Mouse (Mus musculus) testis, adult 2 months (tissue): ENCODE measurements around the gene Rhof. TPM values are rescaled to one million over a fixed set of nuclear protein-coding genes. Genes with fewer than 3 reads are reported as not detected.

Source experiments
- H3K27ac ChIP-seq: fragments of 200-500 bp; 2 replicates; pipeline ENCODE4 v1.5.1; 2012; ENCODE audit warnings: low read depth, low read length; ENCODE audit not compliant: control insufficient read depth, insufficient read depth
- H3K27me3 ChIP-seq: fragments of 200-500 bp; 2 replicates; pipeline ENCODE4 v1.6.1; 2012; ENCODE audit warnings: mild to moderate bottlenecking, low read length, moderate library complexity; ENCODE audit not compliant: control insufficient read depth, insufficient read depth
- H3K36me3 ChIP-seq: fragments of 200-500 bp; 2 replicates; pipeline ENCODE4 v1.6.1; 2012; ENCODE audit warnings: mild to moderate bottlenecking, low read length; ENCODE audit not compliant: control insufficient read depth, insufficient read depth
- H3K4me1 ChIP-seq: fragments of 200-500 bp; 2 replicates; pipeline ENCODE4 v1.6.1; 2012; ENCODE audit warnings: low read length; ENCODE audit not compliant: control insufficient read depth, insufficient read depth
- H3K4me3 ChIP-seq: fragments of 200-500 bp; 2 replicates; pipeline ENCODE4 v1.5.1; 2012; ENCODE audit warnings: low read depth, mild to moderate bottlenecking, low read length, moderate library complexity, mixed read lengths; ENCODE audit not compliant: control insufficient read depth
- CTCF ChIP-seq: fragments of 200-500 bp; IDR thresholded peaks from 2 replicates; pipeline ENCODE4 v1.5.1; 2012; ENCODE audit warnings: low read depth, mild to moderate bottlenecking, inconsistent platforms, low read length, moderate library complexity; ENCODE audit not compliant: control insufficient read depth, insufficient read depth, insufficient replicate concordance
- POLR2A ChIP-seq: fragments of 200-500 bp; IDR thresholded peaks from 2 replicates; pipeline ENCODE4 v1.6.1; 2012; ENCODE audit warnings: low read depth, mild to moderate bottlenecking, inconsistent platforms, low read length, moderate library complexity; ENCODE audit not compliant: control insufficient read depth
- polyA plus RNA-seq: library from polyadenylated mRNA; depleted of rRNA; stranded (reverse); fragments of >200 nt; gene quantifications from 2 replicates; pipeline ENCODE4 v1.2.3, GENCODE M21; 2012

The Rhof gene
- polyA plus RNA-seq, 1 experiment, result 0.78 TPM

DNA sequence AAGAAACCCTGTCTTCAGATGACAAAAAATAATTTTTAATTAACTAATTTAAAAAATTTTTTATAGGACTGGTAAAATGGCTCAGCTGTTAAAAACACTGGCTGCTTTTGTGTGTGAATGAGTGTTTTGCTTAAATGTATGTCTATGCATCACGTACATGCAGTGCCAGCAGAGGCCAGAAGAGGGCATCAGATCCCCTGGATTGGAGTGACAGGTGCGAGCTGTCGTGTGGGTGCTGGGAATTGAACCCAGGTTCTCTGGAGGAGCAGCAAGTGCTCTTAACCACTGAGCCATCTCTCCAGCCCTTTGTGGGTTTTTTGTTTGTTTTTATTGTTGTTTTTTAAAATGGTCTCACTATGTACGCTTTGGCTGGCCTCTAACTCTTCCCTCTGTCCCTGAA lies 10.3 kb downstream of the Rhof start:
- Histone ChIP-seq H3K27ac (no peak overlapping the region), H3K27me3 (no peaks in the 10 kb centered on the region), H3K4me1 (no peaks in the 10 kb centered on the region), H3K4me3 (no peak overlapping the region), H3K36me3 (no peaks in the 10 kb centered on the region)
- TF ChIP-seq CTCF (peak; percentile 66; the same call in 1 of the 2 replicates), POLR2A (no peak)

- H3K27me3 ChIP-seq, result no peaks in the 10 kb centered on the region
- H3K4me3 ChIP-seq, result no peak overlapping the region
- no peak for TF ChIP-seq POLR2A
- no peak for TF ChIP-seq CTCF
- H3K36me3 ChIP-seq, result no peaks in the 10 kb centered on the region
- H3K4me1 ChIP-seq, result no peaks in the 10 kb centered on the region
- H3K27ac ChIP-seq, result no peak overlapping the region
Measured at GRCm38 (mm10) chr5:123120624-123121215, 11.8 kb downstream of the Rhof start.

DNA sequence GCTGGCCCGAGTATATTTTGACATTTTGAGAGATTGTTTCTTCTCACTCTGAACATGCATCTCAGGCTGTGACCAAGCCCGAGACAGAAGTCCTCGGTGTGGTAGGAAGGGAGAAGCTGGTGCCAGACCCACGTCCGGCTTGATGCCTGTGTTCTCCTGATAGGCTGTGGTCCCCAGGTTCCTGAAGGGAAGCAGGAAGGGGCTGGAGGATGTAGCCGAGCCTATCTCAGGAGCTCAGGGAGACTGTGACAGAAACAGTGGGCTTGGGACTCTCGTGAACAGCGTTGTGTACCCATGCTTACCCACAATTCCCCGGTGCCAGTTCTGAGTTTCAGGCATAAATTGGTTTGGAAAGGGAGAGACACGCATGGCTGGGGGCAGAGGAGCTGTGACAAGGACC lies 13.7 kb downstream of the Rhof start:
- H3K27ac ChIP-seq, result no peak overlapping the region
- H3K36me3 ChIP-seq, result no peaks in the 10 kb centered on the region
- no peak overlapping the region for H3K4me3 ChIP-seq
- no peaks in the 10 kb centered on the region for H3K4me1 ChIP-seq
- H3K27me3 ChIP-seq, result no peaks in the 10 kb centered on the region
- no peak for TF ChIP-seq CTCF
- no peak for TF ChIP-seq POLR2A

GRCm38 (mm10) chr5:123117773-123118172 lies 14.7 kb downstream of the Rhof start:
- H3K4me3 ChIP-seq, result no peak overlapping the region
- no peaks in the 10 kb centered on the region for H3K27me3 ChIP-seq
- H3K36me3 ChIP-seq, result no peaks in the 10 kb centered on the region
- TF ChIP-seq CTCF, result no peak
- TF ChIP-seq POLR2A, result no peak
- H3K27ac ChIP-seq, result no peak overlapping the region
- H3K4me1 ChIP-seq, result no peaks in the 10 kb centered on the region

DNA sequence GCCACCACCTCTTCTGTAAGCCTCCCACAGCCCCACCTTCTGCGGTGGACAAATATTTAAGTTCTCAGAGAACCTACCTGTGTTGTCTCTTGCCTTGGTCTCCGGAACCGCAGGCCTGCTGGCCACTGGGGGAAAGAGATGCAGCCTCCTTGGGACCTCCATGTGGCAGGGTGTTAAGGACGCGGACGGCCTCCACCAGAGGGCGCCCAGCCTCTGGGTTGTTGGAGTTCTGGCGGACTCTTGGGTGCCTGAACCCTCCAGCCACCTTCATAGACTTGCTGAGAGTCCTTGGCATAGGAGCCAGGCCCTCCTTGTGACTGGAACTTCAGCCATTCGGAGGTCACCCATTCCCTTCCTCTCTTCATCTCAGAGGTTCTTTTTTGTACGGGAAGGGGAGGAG lies 15.2 kb downstream of the Rhof start:
- no peaks in the 10 kb centered on the region for H3K27me3 ChIP-seq
- no peaks in the 10 kb centered on the region for H3K36me3 ChIP-seq
- H3K4me3 ChIP-seq, result no peak overlapping the region
- no peaks in the 10 kb centered on the region for H3K4me1 ChIP-seq
- TF ChIP-seq CTCF, result peak; percentile 51; the same call in 1 of the 2 replicates
- no peak for TF ChIP-seq POLR2A
- H3K27ac ChIP-seq, result no peak overlapping the region

DNA sequence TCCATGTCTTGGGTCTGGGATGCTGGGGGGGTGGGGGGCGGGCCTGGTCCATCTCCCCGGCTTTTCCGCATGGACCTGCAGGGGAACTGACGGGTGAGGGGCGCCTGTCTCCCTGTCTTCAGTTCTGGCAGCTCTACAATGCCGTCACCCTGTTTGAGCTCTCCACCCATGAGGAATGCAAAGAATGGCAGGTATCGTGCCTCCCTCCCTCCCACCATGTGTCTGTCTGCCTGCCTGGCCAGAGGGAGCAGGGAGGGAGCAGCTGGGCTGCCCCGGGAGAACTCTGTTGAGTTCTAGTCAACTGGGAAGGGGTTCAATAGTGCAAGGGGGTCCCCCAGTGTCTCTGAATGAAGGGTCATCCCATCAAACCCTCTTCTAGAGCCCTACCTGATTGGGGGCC lies 16.4 kb downstream of the Rhof start:
- Histone ChIP-seq H3K27ac (no peak overlapping the region), H3K36me3 (no peaks in the 10 kb centered on the region), H3K4me1 (no peaks in the 10 kb centered on the region), H3K4me3 (no peak overlapping the region), H3K27me3 (no peaks in the 10 kb centered on the region)
- no peak for TF ChIP-seq POLR2A
- TF ChIP-seq CTCF, result no peak

GRCm38 (mm10) chr5:123114924-123115323 lies 17.6 kb downstream of the Rhof start:
- TF ChIP-seq CTCF (0 out of 2 replicates have a peak, but pooled peaks have one; percentile 12), POLR2A (no peak)
- no peak overlapping the region for H3K27ac ChIP-seq

More at GRCm38 (mm10) chr5:123114924-123115323, 17.6 kb downstream of the Rhof start:
- Histone ChIP-seq H3K27me3 (no peaks in the 10 kb centered on the region), H3K36me3 (no peaks in the 10 kb centered on the region), H3K4me1 (no peaks in the 10 kb centered on the region; the same call in 1 of the 2 replicates), H3K4me3 (no peak overlapping the region)
